Mouse (Mus musculus) E14TG2a.4 (cell line): ENCODE measurements around the gene Dpep2nb.

Experiments used
- CTCF ChIP-seq: conservative IDR thresholded peaks from 2 replicates; pipeline ENCODE4 v1.5.1; 2014; ENCODE audit warnings: low read length
- NANOG ChIP-seq: IDR thresholded peaks from 2 replicates; pipeline ENCODE4 v1.6.1; 2014; ENCODE audit warnings: borderline replicate concordance, low read length, mixed read lengths
- POU5F1 ChIP-seq: IDR thresholded peaks from 2 replicates; pipeline ENCODE4 v1.6.1; 2014; ENCODE audit warnings: low read length, borderline replicate concordance

- TF ChIP-seq CTCF (no peak), NANOG (no peak), POU5F1 (no peak)
Observed at GRCm38 (mm10) chr8:106040218-106040617, 34.4 kb upstream of the Dpep2nb start.
